Mouse (Mus musculus) E14TG2a.4 (cell line): ENCODE results near the gene Sec61a1.

ENCODE experiments used
- CTCF ChIP-seq: conservative IDR thresholded peaks from 2 replicates; pipeline ENCODE4 v1.5.1; 2014; ENCODE audit warnings: low read length
- NANOG ChIP-seq: IDR thresholded peaks from 2 replicates; pipeline ENCODE4 v1.6.1; 2014; ENCODE audit warnings: borderline replicate concordance, low read length, mixed read lengths
- POU5F1 ChIP-seq: IDR thresholded peaks from 2 replicates; pipeline ENCODE4 v1.6.1; 2014; ENCODE audit warnings: low read length, borderline replicate concordance

- TF ChIP-seq CTCF (no peak), NANOG (no peak), POU5F1 (no peak)
These were observed 27.9 kb downstream of the Sec61a1 start for GRCm38 (mm10) chr6:88490629-88491354.
